Mouse (Mus musculus): ENCODE data around the gene Tex22. TPM values are rescaled to one million over a fixed set of nuclear protein-coding genes. Genes with fewer than 3 reads are reported as not detected.

Tex22 gene
- total RNA-seq, 2 experiments from 2014 or later: 0.35 to 0.52 TPM

- intact Hi-C loops (cut with DNase I): no loop called here
- DNase-seq (ENCODE audit: low spot score in 2 of 2): peak in 1 of 2 experiments; percentile 31
Observed at GRCm38 (mm10) chr12:113098530-113099151, 24.3 kb downstream of the Tex22 start.

- intact Hi-C loops (cut with DNase I): no loop called here
- DNase-seq (ENCODE audit: low spot score in 2 of 2): no peak
Observed at GRCm38 (mm10) chr12:113099470-113100237, 25.4 kb downstream of the Tex22 start.

DNA sequence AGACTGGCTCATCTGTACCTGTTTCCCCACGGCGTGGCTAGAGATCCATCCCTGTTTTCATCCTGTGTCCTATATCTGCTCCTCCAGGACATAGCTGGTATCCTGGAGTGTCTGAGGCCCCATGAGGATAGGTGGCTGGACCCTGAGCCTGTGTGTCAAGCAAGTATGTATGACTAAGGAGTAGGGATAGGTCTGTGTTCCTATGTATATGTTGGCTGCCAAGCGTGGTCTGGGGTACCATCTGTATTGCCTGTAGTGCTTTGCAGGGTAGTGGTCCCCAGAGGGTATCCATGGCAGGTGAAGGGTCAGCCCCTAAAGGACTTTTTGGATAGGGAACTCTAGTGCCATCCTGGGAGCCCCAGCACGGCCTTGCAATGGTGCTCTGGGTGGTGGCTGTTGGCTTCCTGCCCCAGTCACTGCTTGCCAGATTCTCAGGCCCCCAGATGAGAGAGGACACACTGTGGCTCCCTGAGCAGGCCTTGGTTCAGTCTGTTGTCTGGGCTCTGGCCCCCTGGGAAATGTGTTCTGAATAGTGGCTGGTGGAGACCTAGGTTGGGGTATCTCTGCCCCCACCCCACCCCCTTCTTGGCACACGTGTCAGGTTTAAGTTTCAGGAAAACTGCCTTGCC lies 26.3 kb downstream of the Tex22 start:
- intact Hi-C loops (cut with DNase I): no loop called here
- no peak for DNase-seq (ENCODE audit: low spot score in 2 of 2)

GRCm38 (mm10) chr12:113101251-113101960 lies 27.1 kb downstream of the Tex22 start:
- intact Hi-C loops (cut with DNase I): no loop called here
- DNase-seq (ENCODE audit: low spot score in 2 of 2): no peak

DNA sequence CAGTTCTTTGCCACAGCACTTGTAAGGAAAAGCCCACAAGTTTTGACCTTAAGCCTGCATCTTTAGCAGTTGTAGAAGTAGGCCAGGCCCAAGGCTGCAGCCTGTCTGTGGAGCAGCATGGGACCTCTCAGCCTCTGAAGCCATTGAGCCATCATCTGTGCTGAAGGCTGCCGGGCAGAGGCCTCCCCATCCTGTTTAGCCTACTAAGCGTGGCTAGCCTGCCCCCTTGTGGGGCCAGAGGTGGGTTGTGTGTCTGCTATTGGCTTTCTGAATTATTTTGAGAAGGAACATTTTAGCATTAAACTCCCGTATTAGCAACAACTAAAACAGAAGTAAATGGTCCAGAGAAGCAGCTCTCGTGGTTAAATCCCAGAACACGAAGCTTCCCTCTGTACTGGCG lies 28.2 kb downstream of the Tex22 start:
- intact Hi-C loops (cut with DNase I): loop anchor here (2.0 kb wide), 1 partner anchor 98 kb away; no protein-coding TSS in a partner anchor
- DNase-seq (ENCODE audit: low spot score in 2 of 2): peak in 1 of 2 experiments; percentile 46

GRCm38 (mm10) chr12:113103846-113104451 lies 29.6 kb downstream of the Tex22 start:
- DNase-seq (ENCODE audit: low spot score in 2 of 2): no peak
- intact Hi-C loops (cut with DNase I): loop anchor here (2.0 kb wide), 1 partner anchor 99 kb away; no protein-coding TSS in a partner anchor

DNA sequence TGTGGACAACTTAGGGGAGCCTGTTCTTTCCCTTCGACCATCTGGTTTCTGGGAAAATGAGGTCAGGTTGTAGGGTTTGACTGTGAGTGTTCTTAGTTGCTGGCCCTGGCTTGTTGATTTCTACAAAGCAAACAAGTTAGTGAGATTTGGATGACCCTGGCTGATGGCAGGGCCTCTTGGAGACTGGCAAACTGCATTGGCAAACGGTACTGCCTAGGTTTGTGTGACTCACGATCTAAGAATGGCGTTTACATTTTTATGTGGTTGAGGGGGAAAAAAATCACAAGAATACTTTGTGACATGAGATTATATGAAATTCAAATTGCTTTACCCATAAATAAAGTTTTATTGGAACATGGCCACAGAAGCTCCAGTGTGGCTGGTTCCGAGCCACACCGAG lies 32.1 kb downstream of the Tex22 start:
- intact Hi-C loops (cut with DNase I): no loop called here
- no peak for DNase-seq (ENCODE audit: low spot score in 2 of 2)

DNA sequence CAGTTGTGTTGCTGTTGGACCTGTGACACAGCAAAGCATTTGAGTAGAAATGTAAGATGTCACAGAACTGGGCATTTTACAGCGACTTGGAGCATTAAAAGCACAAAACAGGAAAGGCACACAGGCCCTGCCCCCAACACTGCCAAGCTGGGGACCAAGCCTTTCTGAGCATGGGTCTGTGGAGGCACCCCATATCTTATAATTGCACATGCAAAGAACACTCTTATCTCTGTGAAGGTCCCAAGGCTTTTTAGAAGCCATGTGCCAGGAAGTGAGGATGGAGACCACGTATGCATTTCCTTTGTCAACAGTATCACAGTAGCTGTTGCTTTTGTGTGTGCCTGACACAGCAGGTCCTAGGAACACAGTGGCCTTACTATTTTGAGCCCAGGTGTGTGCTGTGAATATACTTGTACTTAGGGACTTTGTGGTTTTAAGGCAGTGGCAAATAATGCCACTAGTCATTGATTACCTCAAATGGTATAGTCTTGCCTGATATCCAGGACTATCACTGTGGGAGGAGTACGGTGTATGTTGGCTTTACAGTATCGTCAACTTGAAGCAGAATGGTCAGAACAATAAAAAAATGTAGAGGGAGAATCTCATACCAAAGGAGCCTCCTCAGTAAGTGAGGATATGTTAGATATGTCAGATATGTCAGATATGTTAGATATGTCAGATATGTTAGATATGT lies 33.3 kb downstream of the Tex22 start:
- DNase-seq (ENCODE audit: low spot score in 2 of 2): no peak
- intact Hi-C loops (cut with DNase I): no loop called here

DNA sequence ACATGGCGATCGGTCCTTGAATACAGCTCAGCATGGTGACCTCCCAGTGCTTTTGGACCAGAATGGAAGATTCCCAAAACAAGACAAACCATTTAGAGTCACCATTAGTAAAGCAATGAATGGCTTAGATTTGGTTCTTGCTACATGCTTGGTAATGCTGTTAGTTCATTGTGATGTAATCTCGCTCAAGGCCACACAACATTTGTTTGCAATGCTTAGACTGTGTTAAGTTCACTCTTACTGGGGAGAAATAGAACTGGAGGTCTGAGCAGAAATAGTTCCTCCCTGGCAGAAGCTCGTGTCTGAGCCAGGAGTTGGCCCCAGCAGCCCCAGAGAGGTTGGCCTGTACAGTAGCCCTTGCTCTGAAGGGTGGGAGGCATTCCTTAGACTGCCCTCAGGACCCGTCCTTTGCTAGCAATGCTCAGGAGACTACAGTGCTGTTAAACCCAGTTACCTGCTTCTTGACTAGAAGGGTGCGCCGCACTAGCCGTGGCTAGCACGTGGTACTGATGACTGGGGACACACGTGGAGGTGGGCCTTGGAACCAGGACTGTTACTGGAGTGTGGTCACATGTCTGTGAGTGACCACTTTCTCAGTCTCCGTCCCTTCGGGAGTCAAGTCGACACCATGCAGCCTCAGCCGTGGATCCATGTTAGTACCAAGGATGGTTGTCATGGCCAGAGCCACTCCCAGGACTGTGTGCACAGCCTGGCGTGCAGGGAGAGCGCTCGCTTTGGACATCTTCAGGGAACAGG lies 34.4 kb downstream of the Tex22 start:
- DNase-seq (ENCODE audit: low spot score in 2 of 2): no peak
- intact Hi-C loops (cut with DNase I): no loop called here

GRCm38 (mm10) chr12:113109801-113110200 lies 35.5 kb downstream of the Tex22 start:
- intact Hi-C loops (cut with DNase I): no loop called here
- DNase-seq (ENCODE audit: low spot score in 2 of 2): no peak

- DNase-seq (ENCODE audit: low spot score in 2 of 2): no peak
- intact Hi-C loops (cut with DNase I): no loop called here
Observed at GRCm38 (mm10) chr12:113114141-113114540, 39.8 kb downstream of the Tex22 start.

- no peak for DNase-seq (ENCODE audit: low spot score in 2 of 2)
- intact Hi-C loops (cut with DNase I): no loop called here
Observed at GRCm38 (mm10) chr12:113114856-113115538, 40.7 kb downstream of the Tex22 start.

- intact Hi-C loops (cut with DNase I): no loop called here
- peak; percentile 77 to 80 for DNase-seq (ENCODE audit: low spot score in 2 of 2)
Observed at GRCm38 (mm10) chr12:113119516-113120410, 45.5 kb downstream of the Tex22 start.

GRCm38 (mm10) chr12:113124726-113125125 lies 50.4 kb downstream of the Tex22 start:
- intact Hi-C loops (cut with DNase I): no loop called here
- DNase-seq (ENCODE audit: low spot score in 2 of 2): no peak

- intact Hi-C loops (cut with DNase I): no loop called here
- DNase-seq (ENCODE audit: low spot score in 2 of 2): no peak
Observed at GRCm38 (mm10) chr12:113130732-113131131, 56.4 kb downstream of the Tex22 start.

- no peak for DNase-seq (ENCODE audit: low spot score in 2 of 2)
- intact Hi-C loops (cut with DNase I): no loop called here
Observed at GRCm38 (mm10) chr12:113131601-113132000, 57.3 kb downstream of the Tex22 start.

- intact Hi-C loops (cut with DNase I): no loop called here
- no peak for DNase-seq (ENCODE audit: low spot score in 2 of 2)
Observed at GRCm38 (mm10) chr12:113132567-113132966, 58.3 kb downstream of the Tex22 start.
